Mouse (Mus musculus) MEL (cell line): ENCODE measurements at regions not wholly inside any gene's neighbourhood (a gene's known extent, or its start where the extent isn't known, plus 50 kb on each side); places are given as distances from the start of the nearest gene placed in this dataset.

ENCODE experiments used
- DNase-seq: peaks from one replicate; pipeline ENCODE4 v3.0.0; 2011; ENCODE audit warnings: low read depth, low spot score
- H3K27ac ChIP-seq: 2 replicates; pipeline ENCODE4 v1.5.1; 2012; ENCODE audit warnings: low read depth, mild to moderate bottlenecking, control low read depth, low read length, moderate library complexity; ENCODE audit not compliant: control insufficient read depth
- H3K27me3 ChIP-seq, 2 experiments: fragments of 150-350 bp in 1 of 2; sonication (generic) in 1 of 2; 2 replicates each; pipeline ENCODE4 v1.6.1; 2012; ENCODE audit warnings: low read length in 2 of 2, mild to moderate bottlenecking in 2 of 2, improper control_type of control experiment in 1 of 2, moderate library complexity in 1 of 2; ENCODE audit not compliant: insufficient read depth in 2 of 2, control insufficient read depth in 1 of 2
- H3K36me3 ChIP-seq, 2 experiments: 2 replicates each; pipeline ENCODE4 v1.6.1; 2012 to 2014; ENCODE audit warnings: low read length in 2 of 2, improper control_type of control experiment in 1 of 2, inconsistent platforms in 1 of 2, mild to moderate bottlenecking in 1 of 2; ENCODE audit not compliant: insufficient read depth in 2 of 2, control insufficient read depth in 1 of 2
- H3K4me1 ChIP-seq, 2 experiments: fragments of 150-350 bp in 1 of 2; sonication (generic) in 1 of 2; 2 replicates each; pipeline ENCODE4 v1.6.1; 2012; ENCODE audit warnings: low read length in 2 of 2, improper control_type of control experiment in 1 of 2, mild to moderate bottlenecking in 1 of 2; ENCODE audit not compliant: insufficient read depth in 2 of 2, control insufficient read depth in 1 of 2
- H3K4me3 ChIP-seq, 2 experiments: fragments of 150-350 bp in 1 of 2; sonication (generic) in 1 of 2; 2 replicates each; pipeline ENCODE4 v1.5.1; 2012; ENCODE audit warnings: low read depth in 2 of 2, low read length in 2 of 2, mild to moderate bottlenecking in 2 of 2, moderate library complexity in 2 of 2, control low read depth in 1 of 2, improper control_type of control experiment in 1 of 2; ENCODE audit not compliant: control insufficient read depth in 1 of 2, insufficient read depth in 1 of 2
- H3K79me2 ChIP-seq: 2 replicates; pipeline ENCODE4 v1.6.1; 2012; ENCODE audit warnings: mild to moderate bottlenecking, low read length, moderate library complexity; ENCODE audit not compliant: control insufficient read depth, poor library complexity, insufficient read depth
- H3K9ac ChIP-seq: 2 replicates; pipeline ENCODE4 v1.6.1; 2012; ENCODE audit warnings: low read depth, mild to moderate bottlenecking, control low read depth, low read length, moderate library complexity; ENCODE audit not compliant: control insufficient read depth, poor library complexity, severe bottlenecking
- H3K9me3 ChIP-seq: fragments of 150-350 bp; sonication (generic); replicated peaks from 2 replicates; pipeline ENCODE4 v1.6.1; 2012; ENCODE audit warnings: mild to moderate bottlenecking, low read length, improper control_type of control experiment, moderate library complexity; ENCODE audit not compliant: insufficient read depth
- CHD2 ChIP-seq: IDR thresholded peaks from 2 replicates; pipeline ENCODE4 v1.6.1; 2011; ENCODE audit warnings: low read length, improper control_type of control experiment
- E2F4 ChIP-seq: IDR thresholded peaks from 2 replicates; pipeline ENCODE4 v1.6.1; 2011; ENCODE audit warnings: low read depth, low read length, improper control_type of control experiment, borderline replicate concordance
- ELF1 ChIP-seq: IDR thresholded peaks from 2 replicates; pipeline ENCODE4 v1.6.1; 2014; ENCODE audit warnings: low read depth, mild to moderate bottlenecking, inconsistent platforms, low read length, improper control_type of control experiment, moderate library complexity
- EP300 ChIP-seq, 2 experiments: IDR thresholded peaks; 2 replicates each; pipeline ENCODE4 v1.6.1; 2011; ENCODE audit warnings: improper control_type of control experiment in 2 of 2, low read length in 2 of 2, low read depth in 1 of 2, mild to moderate bottlenecking in 1 of 2
- ETS1 ChIP-seq: IDR thresholded peaks from 2 replicates; pipeline ENCODE4 v1.6.1; 2012; ENCODE audit warnings: low read depth, mild to moderate bottlenecking, inconsistent platforms, low read length, improper control_type of control experiment, moderate library complexity
- GATA1 ChIP-seq: IDR thresholded peaks from 2 replicates; pipeline ENCODE4 v1.6.1; 2011; ENCODE audit warnings: low read depth, low read length, improper control_type of control experiment
- HCFC1 ChIP-seq: IDR thresholded peaks from 2 replicates; pipeline ENCODE4 v1.6.1; 2012; ENCODE audit warnings: low read depth, mild to moderate bottlenecking, inconsistent platforms, low read length, improper control_type of control experiment, moderate library complexity
- MAX ChIP-seq: IDR thresholded peaks from 2 replicates; pipeline ENCODE4 v1.6.1; 2011; ENCODE audit warnings: low read length, improper control_type of control experiment
- MYB ChIP-seq: IDR thresholded peaks from 2 replicates; pipeline ENCODE4 v1.6.1; 2011; ENCODE audit warnings: mild to moderate bottlenecking, low read depth, low read length, improper control_type of control experiment
- MYC ChIP-seq: IDR thresholded peaks from 2 replicates; pipeline ENCODE4 v1.6.1; 2011; ENCODE audit warnings: low read depth, mild to moderate bottlenecking, low read length, improper control_type of control experiment, moderate library complexity
- POLR2AphosphoS2 ChIP-seq: IDR thresholded peaks from 2 replicates; pipeline ENCODE4 v1.6.1; 2011; ENCODE audit warnings: low read length, improper control_type of control experiment
- POLR2AphosphoS5 ChIP-seq: IDR thresholded peaks from 2 replicates; pipeline ENCODE4 v1.6.1; 2012; ENCODE audit warnings: low read depth, borderline replicate concordance, mild to moderate bottlenecking, inconsistent platforms, low read length, moderate library complexity, mixed read lengths
- RAD21 ChIP-seq: IDR thresholded peaks from 2 replicates; pipeline ENCODE4 v1.6.1; 2011; ENCODE audit warnings: mild to moderate bottlenecking, low read depth, low read length, improper control_type of control experiment
- SMC3 ChIP-seq: IDR thresholded peaks from 2 replicates; pipeline ENCODE4 v1.6.1; 2011; ENCODE audit warnings: low read depth, low read length, improper control_type of control experiment
- ZKSCAN1 ChIP-seq: IDR thresholded peaks from 2 replicates; pipeline ENCODE4 v1.6.1; 2012; ENCODE audit warnings: low read depth, mild to moderate bottlenecking, inconsistent platforms, low read length, improper control_type of control experiment, moderate library complexity
- ZMIZ1 ChIP-seq: IDR thresholded peaks from 2 replicates; pipeline ENCODE4 v1.6.1; 2012; ENCODE audit warnings: low read depth, mild to moderate bottlenecking, inconsistent platforms, low read length, improper control_type of control experiment, moderate library complexity
- ZNF384 ChIP-seq: IDR thresholded peaks from 2 replicates; pipeline ENCODE4 v1.6.1; 2012; ENCODE audit warnings: low read depth, mild to moderate bottlenecking, inconsistent platforms, low read length, improper control_type of control experiment

DNA sequence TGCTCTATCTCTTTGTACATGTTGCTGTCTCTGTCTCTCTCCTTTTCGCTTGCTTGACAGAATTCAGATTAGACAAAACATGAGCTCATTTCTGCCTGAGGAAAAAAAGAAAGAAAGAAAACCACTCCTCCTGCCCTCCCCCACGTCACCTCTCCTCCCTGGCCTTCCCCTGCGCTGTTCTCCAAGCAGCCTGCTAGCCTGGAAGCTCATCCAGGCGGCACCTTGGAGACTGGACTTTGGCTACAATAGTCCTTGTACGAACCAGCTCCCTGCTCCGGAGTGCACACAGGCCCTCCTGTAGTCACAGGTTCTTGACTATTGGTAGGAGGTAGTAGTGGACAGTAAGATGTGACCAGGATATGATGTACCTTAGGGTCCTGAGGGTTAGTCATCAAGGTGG lies 79.4 kb downstream of the Pja1 start:
- no peaks in the 10 kb centered on the region for H3K36me3 ChIP-seq
- TF ChIP-seq RAD21 (no peak), ZKSCAN1 (no peak), MYB (no peak), ZNF384 (no peak), MYC (no peak), MAX (no peak), POLR2AphosphoS2 (no peak), ELF1 (no peak)
- no peaks in the 10 kb centered on the region for H3K9me3 ChIP-seq
- no peaks in the 10 kb centered on the region for H3K79me2 ChIP-seq
- H3K27me3 ChIP-seq: no peaks in the 10 kb centered on the region
- H3K9ac ChIP-seq: no peak overlapping the region
- H3K4me1 ChIP-seq: no peaks in the 10 kb centered on the region
- DNase-seq: no peak
- H3K4me3 ChIP-seq: no peak overlapping the region
- no peak overlapping the region for H3K27ac ChIP-seq

DNA sequence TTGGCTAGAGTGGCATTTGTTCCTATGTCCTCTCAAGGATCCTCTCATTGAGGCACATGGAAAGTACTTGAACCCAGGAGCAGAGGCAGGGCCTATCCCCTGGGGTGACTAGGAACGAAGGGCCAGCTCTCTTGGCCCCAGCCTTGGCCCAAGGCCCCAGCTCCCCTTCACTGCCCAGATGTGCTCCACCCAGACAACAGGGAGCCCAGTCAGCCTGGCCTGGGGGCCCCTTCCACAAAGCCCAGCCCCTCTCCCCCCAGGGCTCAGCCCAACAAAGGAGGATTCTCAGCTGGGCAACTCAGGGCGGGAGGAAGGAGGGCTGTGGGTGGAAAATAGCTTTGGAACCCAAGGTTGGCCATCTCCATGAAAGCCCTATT lies 80.6 kb downstream of the Pja1 start:
- no peak for DNase-seq
- Histone ChIP-seq H3K9ac (no peak overlapping the region), H3K4me1 (no peaks in the 10 kb centered on the region), H3K27ac (no peak overlapping the region), H3K36me3 (no peaks in the 10 kb centered on the region), H3K9me3 (no peaks in the 10 kb centered on the region), H3K4me3 (no peak overlapping the region), H3K79me2 (no peaks in the 10 kb centered on the region), H3K27me3 (no peaks in the 10 kb centered on the region)
- TF ChIP-seq E2F4: no peak
- no peak for TF ChIP-seq MAX
- no peak for TF ChIP-seq CHD2
- TF ChIP-seq ZMIZ1: no peak
- TF ChIP-seq ETS1: no peak
- no peak for TF ChIP-seq EP300 (IDR thresholded peaks at IDR 0.05; ENCODE audit: low read depth in 1 of 2, low read length in 2 of 2)
- no peak for TF ChIP-seq GATA1
- no peak for TF ChIP-seq HCFC1
- no peak for TF ChIP-seq ZKSCAN1
- TF ChIP-seq SMC3: no peak
- no peak for TF ChIP-seq POLR2AphosphoS5
